Mouse (Mus musculus): ENCODE measurements around the gene Cfp.
A peak's percentile ranks its signal among the peaks of the same experiment; 100 is the strongest.

Cfp gene

GRCm38 (mm10) chrX:20931364-20931763, at the start of gene Cfp:
Gene Cfp, minus strand, starts transcription at chrX:20931555.
- DNase-seq (ENCODE audit: low read depth) = no peak

- DNase-seq (ENCODE audit: low read depth) = no peak
Observed at GRCm38 (mm10) chrX:20980901-20981300, 49.5 kb upstream of the Cfp start.

GRCm38 (mm10) chrX:20961477-20962378, 30.4 kb upstream of the Cfp start, which contains the start of gene Uxt:
Gene Uxt, minus strand, starts transcription at chrX:20962017.
- peak; percentile 75 for DNase-seq (ENCODE audit: low read depth)

GRCm38 (mm10) chrX:20950191-20950880, 19.0 kb upstream of the Cfp start, which contains the start of gene Elk1:
Gene Elk1, minus strand, starts transcription at chrX:20950608.
- DNase-seq (ENCODE audit: low read depth) = peak; percentile 85

GRCm38 (mm10) chrX:20946055-20946454, 14.7 kb upstream of the Cfp start:
- DNase-seq (ENCODE audit: low read depth) = peak; percentile 8

GRCm38 (mm10) chrX:20931963-20932362, 608 bp upstream of the Cfp start:
- no peak for DNase-seq (ENCODE audit: low read depth)

- no peak for DNase-seq (ENCODE audit: low read depth)
Observed at GRCm38 (mm10) chrX:20929859-20930258, 1.5 kb downstream of the Cfp start.

GRCm38 (mm10) chrX:20924976-20925375, 6.4 kb downstream of the Cfp start:
- DNase-seq (ENCODE audit: low read depth) = no peak

- DNase-seq (ENCODE audit: low read depth) = no peak
Observed at GRCm38 (mm10) chrX:20923506-20923905, 7.8 kb downstream of the Cfp start.

GRCm38 (mm10) chrX:20921366-20921765, 10.0 kb downstream of the Cfp start:
- no peak for DNase-seq (ENCODE audit: low read depth)

GRCm38 (mm10) chrX:20920844-20921364, 10.5 kb downstream of the Cfp start, which contains the start of gene Syn1:
Gene Syn1, minus strand, starts transcription at chrX:20921004.
- peak; percentile 41 for DNase-seq (ENCODE audit: low read depth)

- DNase-seq (ENCODE audit: low read depth) = no peak
Observed at GRCm38 (mm10) chrX:20920249-20920843, 11.0 kb downstream of the Cfp start.

- no peak for DNase-seq (ENCODE audit: low read depth)
Observed at GRCm38 (mm10) chrX:20915075-20915474, 16.3 kb downstream of the Cfp start.

GRCm38 (mm10) chrX:20913726-20914125, 17.6 kb downstream of the Cfp start:
- no peak for DNase-seq (ENCODE audit: low read depth)

GRCm38 (mm10) chrX:20910074-20910473, 21.3 kb downstream of the Cfp start:
- DNase-seq (ENCODE audit: low read depth) = no peak
